Mouse (Mus musculus): Measurements from ENCODE around the gene Ugt1a10. TPM values are rescaled to one million over a fixed set of nuclear protein-coding genes. Genes with fewer than 3 reads are reported as not detected.

Gene Ugt1a10
- polyA plus RNA-seq, 1 experiment from 2014 or later = not detected

DNA sequence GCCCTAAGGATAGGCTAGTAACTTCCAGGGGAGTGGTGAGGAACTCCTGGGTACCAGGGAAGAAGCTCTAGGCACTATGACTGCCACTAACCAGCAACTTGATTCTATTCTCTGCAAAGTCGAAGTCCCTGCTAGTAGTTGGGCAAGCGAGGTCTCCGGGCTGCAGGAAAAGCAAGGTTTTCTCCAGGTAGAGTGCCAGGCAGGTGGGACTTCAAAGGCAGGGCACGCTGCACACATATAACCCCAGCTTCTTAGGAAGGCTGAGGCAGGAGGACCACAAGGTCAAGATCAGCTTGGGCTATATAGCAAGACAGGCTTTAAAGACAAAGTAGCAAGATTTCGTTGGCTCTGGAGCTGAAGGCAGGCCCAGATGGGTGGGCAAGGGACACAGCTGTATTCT is 208.6 kb downstream of the Ugt1a10 start:
- Histone ChIP-seq H3K4me3 (no peak overlapping the region), H3K9me3 (0 out of 2 replicates have a peak, but pooled peaks cover 10% of the 10 kb centered on the region), H3K4me1 (no peaks in the 10 kb centered on the region), H3K27ac (replicated peaks) (no peak overlapping the region), H3K27me3 (no peaks in the 10 kb centered on the region), H3K9ac (replicated peaks) (no peak overlapping the region), H3K36me3 (peaks cover 92% of the 10 kb centered on the region), H3K4me2 (replicated peaks) (no peak overlapping the region)
- ATAC-seq (ENCODE audit: low FRiP score, low read depth) = no peak
- WGBS = 91% methylated on average over 5 of the region's 5 CpGs

DNA sequence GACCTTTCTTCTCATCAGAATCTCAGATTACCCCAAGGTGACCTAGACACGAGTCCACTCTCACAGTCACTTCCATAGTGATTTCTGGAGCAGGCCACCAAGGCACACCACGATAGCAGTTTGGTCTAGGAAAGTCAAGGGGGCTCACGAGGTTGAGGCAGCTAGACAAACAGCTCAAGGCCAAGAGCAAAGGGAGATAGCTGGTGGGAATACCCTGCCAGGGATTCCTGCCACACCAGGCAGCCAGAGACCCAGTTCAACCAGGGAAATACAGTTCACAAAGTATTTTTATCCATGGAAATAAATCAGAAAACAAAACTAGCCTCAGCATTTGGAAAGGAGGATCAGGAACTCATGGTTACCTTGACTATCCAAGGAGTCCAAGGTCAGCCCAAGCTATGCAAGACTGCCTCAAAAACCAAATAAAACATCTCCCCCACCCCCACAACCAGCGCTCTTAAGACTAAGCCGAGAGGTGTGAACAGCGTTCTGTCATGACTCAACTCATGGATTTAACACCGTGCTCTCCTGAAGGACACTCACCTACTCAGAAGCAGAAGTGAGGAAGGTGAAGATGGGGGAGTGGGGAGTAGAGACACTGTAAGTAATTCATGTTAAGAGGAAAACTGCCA is 209.2 kb downstream of the Ugt1a10 start:
- no peak overlapping the region for H3K9ac ChIP-seq (replicated peaks)
- H3K27ac ChIP-seq (replicated peaks) = no peak overlapping the region
- peaks cover 98% of the 10 kb centered on the region for H3K36me3 ChIP-seq
- H3K27me3 ChIP-seq = no peaks in the 10 kb centered on the region
- H3K4me1 ChIP-seq = no peaks in the 10 kb centered on the region
- 90% methylated on average over 7 of the region's 7 CpGs for WGBS
- ATAC-seq (ENCODE audit: low FRiP score, low read depth) = no peak
- 0 out of 2 replicates have a peak, but pooled peaks cover 7% of the 10 kb centered on the region for H3K9me3 ChIP-seq
- H3K4me2 ChIP-seq (replicated peaks) = no peak overlapping the region
- no peak overlapping the region for H3K4me3 ChIP-seq

DNA sequence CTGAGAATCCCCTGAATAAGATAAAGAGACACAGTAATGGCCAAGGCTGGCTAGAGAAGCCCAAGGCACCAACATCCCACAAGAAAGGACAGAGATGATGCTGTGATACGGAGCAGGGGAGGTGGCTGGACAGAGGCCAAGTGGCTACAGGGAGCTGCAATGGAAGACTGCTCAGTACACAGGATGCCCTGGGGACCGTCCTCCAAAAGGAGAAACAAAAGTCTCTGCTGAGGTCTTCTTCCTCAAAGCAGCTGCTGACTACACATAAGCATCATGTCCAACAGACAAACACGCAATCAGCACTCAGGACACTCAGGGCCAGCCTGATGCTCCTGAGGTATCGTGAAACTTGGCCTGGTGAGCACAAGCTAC is 209.7 kb downstream of the Ugt1a10 start:
- no peaks in the 10 kb centered on the region for H3K27me3 ChIP-seq
- ATAC-seq (ENCODE audit: low FRiP score, low read depth) = no peak
- H3K4me3 ChIP-seq = no peak overlapping the region
- 0 out of 2 replicates have a peak, but pooled peaks cover 3% of the 10 kb centered on the region for H3K9me3 ChIP-seq
- H3K4me2 ChIP-seq (replicated peaks) = no peak overlapping the region
- no peak overlapping the region for H3K9ac ChIP-seq (replicated peaks)
- H3K36me3 ChIP-seq = peaks cover 98% of the 10 kb centered on the region
- no peak overlapping the region for H3K27ac ChIP-seq (replicated peaks)
- no peaks in the 10 kb centered on the region for H3K4me1 ChIP-seq
- WGBS = 80% methylated on average over 4 of the region's 4 CpGs

DNA sequence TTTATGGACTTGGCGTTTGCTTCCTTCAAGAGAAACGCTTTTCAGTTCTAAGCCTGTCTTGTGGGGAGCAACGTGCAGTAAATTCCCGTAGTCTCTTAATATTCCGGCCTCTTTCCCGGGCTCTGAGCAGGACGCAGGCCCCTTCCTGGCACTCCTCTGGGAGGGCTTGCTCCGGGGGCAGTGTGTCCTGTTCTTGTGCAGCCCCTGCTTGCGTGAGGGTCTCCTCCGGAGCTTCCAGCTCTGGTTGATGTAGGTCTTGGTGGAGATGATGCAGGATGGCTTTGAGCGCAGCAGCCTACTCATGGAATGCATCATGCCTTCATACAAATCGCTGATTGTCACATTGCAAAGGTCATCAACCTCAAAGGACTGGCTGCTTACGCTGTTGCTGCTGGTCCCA is 210.9 kb downstream of the Ugt1a10 start:
- Histone ChIP-seq H3K4me2 (replicated peaks) (no peak overlapping the region), H3K27ac (replicated peaks) (no peak overlapping the region), H3K36me3 (peaks cover 88% of the 10 kb centered on the region), H3K4me3 (no peak overlapping the region), H3K9ac (replicated peaks) (no peak overlapping the region), H3K4me1 (no peaks in the 10 kb centered on the region), H3K27me3 (no peaks in the 10 kb centered on the region), H3K9me3 (no peaks in the 10 kb centered on the region)
- ATAC-seq (ENCODE audit: low FRiP score, low read depth) = no peak
- 89% methylated on average over 13 of the region's 13 CpGs for WGBS

DNA sequence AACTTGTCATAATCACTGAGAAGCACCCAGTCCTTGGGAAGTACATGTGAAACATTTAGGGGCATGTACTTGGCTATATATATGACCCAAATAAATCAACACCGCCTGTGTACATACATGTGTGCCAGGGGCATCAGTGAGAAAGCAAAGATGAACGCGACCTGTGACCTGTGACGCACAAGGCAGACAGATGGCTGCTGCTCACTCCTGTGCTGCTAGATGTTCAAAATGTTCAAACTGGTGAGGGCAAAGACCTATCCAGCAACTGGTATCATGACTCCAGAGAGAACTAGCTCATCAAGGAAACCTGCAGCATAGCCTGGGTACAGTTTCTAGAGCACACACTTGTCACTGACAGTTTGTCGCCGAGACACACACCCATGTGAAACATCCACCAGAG is 212.3 kb downstream of the Ugt1a10 start:
- Histone ChIP-seq H3K9ac (replicated peaks) (no peak overlapping the region), H3K4me3 (no peak overlapping the region), H3K27ac (replicated peaks) (no peak overlapping the region), H3K36me3 (peaks cover 89% of the 10 kb centered on the region), H3K4me1 (no peaks in the 10 kb centered on the region), H3K4me2 (replicated peaks) (no peak overlapping the region), H3K27me3 (no peaks in the 10 kb centered on the region), H3K9me3 (no peaks in the 10 kb centered on the region)
- ATAC-seq (ENCODE audit: low FRiP score, low read depth) = no peak
- WGBS = 95% methylated on average over 6 of the region's 6 CpGs

DNA sequence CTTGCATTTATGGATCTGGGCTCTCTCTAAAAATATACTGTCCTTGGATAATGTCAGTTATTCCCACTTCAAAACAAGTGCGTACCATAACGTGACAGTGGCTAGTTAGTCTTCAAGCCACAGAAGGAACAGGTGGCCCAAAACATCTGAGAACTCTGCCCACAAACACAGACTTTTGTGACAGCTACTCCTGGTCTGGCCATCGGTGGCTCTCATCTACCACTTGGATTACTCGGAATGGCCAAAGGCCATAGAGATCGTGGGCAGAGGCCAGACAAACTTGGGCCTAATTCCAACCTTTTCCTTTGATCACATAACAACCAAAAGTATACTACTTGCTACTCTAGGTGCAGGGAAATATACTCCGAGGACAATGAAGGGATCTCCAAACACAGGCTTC is 212.9 kb downstream of the Ugt1a10 start:
- no peaks in the 10 kb centered on the region for H3K9me3 ChIP-seq
- no peak overlapping the region for H3K27ac ChIP-seq (replicated peaks)
- H3K4me2 ChIP-seq (replicated peaks) = no peak overlapping the region
- H3K27me3 ChIP-seq = no peaks in the 10 kb centered on the region
- H3K9ac ChIP-seq (replicated peaks) = no peak overlapping the region
- no peak overlapping the region for H3K4me3 ChIP-seq
- no peaks in the 10 kb centered on the region for H3K4me1 ChIP-seq
- peaks cover 89% of the 10 kb centered on the region for H3K36me3 ChIP-seq
- 85% methylated on average over 6 of the region's 6 CpGs for WGBS
- ATAC-seq (ENCODE audit: low FRiP score, low read depth) = no peak

Small RNA genes lying within 50 kb of the gene (microRNA-seq; reads per million reads assigned to microRNA genes)
- gene Gm25198 = not detected

Other genes starting within 250 kb of the Ugt1a10 start
- gene Dgkd, start 202.1 kb upstream of the Ugt1a10 start, polyA plus RNA-seq (2016; fragmentation: Nextera tagmentation; extraction: Ambion mirVana) = 39.2 and 41.7 TPM in 2 replicates
- 35.5 and 36.8 TPM in 2 replicates for gene Usp40, start 46.8 kb upstream of the Ugt1a10 start, polyA plus RNA-seq (2016; fragmentation: Nextera tagmentation; extraction: Ambion mirVana)
- not detected in 2 replicates for gene Ugt1a9, start 15.4 kb downstream of the Ugt1a10 start, polyA plus RNA-seq (2016; fragmentation: Nextera tagmentation; extraction: Ambion mirVana)
- not detected in 2 replicates for gene Ugt1a8, start 32.4 kb downstream of the Ugt1a10 start, polyA plus RNA-seq (2016; fragmentation: Nextera tagmentation; extraction: Ambion mirVana)
- gene Ugt1a7c, start 39.7 kb downstream of the Ugt1a10 start, polyA plus RNA-seq (2016; fragmentation: Nextera tagmentation; extraction: Ambion mirVana) = 0.90 and 1.2 TPM in 2 replicates
- gene Ugt1a6b, start 47.9 kb downstream of the Ugt1a10 start, polyA plus RNA-seq (2016; fragmentation: Nextera tagmentation; extraction: Ambion mirVana) = not detected in 2 replicates
- gene Ugt1a6a, start 79.4 kb downstream of the Ugt1a10 start, polyA plus RNA-seq (2016; fragmentation: Nextera tagmentation; extraction: Ambion mirVana) = 0.58 and 0.61 TPM in 2 replicates
- gene Ugt1a5, start 110.6 kb downstream of the Ugt1a10 start, polyA plus RNA-seq (2016; fragmentation: Nextera tagmentation; extraction: Ambion mirVana) = not detected in 2 replicates
- gene Ugt1a2, start 145.2 kb downstream of the Ugt1a10 start, polyA plus RNA-seq (2016; fragmentation: Nextera tagmentation; extraction: Ambion mirVana) = 0.14 TPM in 1 of 2 replicates, not detected in the other
- 12.3 and 12.7 TPM in 2 replicates for gene Dnajb3, start 150.4 kb downstream of the Ugt1a10 start, polyA plus RNA-seq (2016; fragmentation: Nextera tagmentation; extraction: Ambion mirVana)
- not detected in 2 replicates for gene Ugt1a1, start 156.6 kb downstream of the Ugt1a10 start, polyA plus RNA-seq (2016; fragmentation: Nextera tagmentation; extraction: Ambion mirVana)
- 1.1 and 1.6 TPM in 2 replicates for gene Mroh2a, start 171.6 kb downstream of the Ugt1a10 start, polyA plus RNA-seq (2016; fragmentation: Nextera tagmentation; extraction: Ambion mirVana)
- 189 and 190 TPM in 2 replicates for gene Hjurp, start 222.2 kb downstream of the Ugt1a10 start, polyA plus RNA-seq (2016; fragmentation: Nextera tagmentation; extraction: Ambion mirVana)
- not detected in 2 replicates for gene Trpm8, start 222.3 kb downstream of the Ugt1a10 start, polyA plus RNA-seq (2016; fragmentation: Nextera tagmentation; extraction: Ambion mirVana)